Mouse (Mus musculus) kidney, postnatal 0 days (tissue): ENCODE results near the gene Efcc1. TPM values are rescaled to one million over a fixed set of nuclear protein-coding genes. Genes with fewer than 3 reads are reported as not detected.

Source experiments
- ATAC-seq: fragments of 200-750 bp; cut with Nextera tagmentation; replicated peaks from 2 replicates; pipeline ENCODE4 v1.8.0; 2017; ENCODE audit warnings: low read depth, moderate number of reproducible peaks, moderate TSS enrichment, moderate library complexity; ENCODE audit not compliant: low FRiP score
- DNase-seq: peaks from one replicate; pipeline ENCODE4 v3.0.0-alpha.2; 2016; ENCODE audit warnings: low spot score
- H3K27ac ChIP-seq: fragments of 300-500 bp; sonication (generic); 2 replicates; pipeline ENCODE4 v1.5.1; 2014; ENCODE audit warnings: mild to moderate bottlenecking
- H3K27me3 ChIP-seq: fragments of 300-500 bp; sonication (generic); 2 replicates; pipeline ENCODE4 v1.6.1; 2014; ENCODE audit warnings: low read length, mixed read lengths; ENCODE audit not compliant: insufficient read depth
- H3K36me3 ChIP-seq: fragments of 300-500 bp; sonication (generic); 2 replicates; pipeline ENCODE4 v1.6.1; 2014; ENCODE audit warnings: low read length, mixed read lengths; ENCODE audit not compliant: insufficient read depth
- H3K4me1 ChIP-seq: fragments of 300-500 bp; sonication (generic); replicated peaks from 2 replicates; pipeline ENCODE4 v1.6.1; 2014; ENCODE audit warnings: antibody characterized with exemption, low read length, mixed read lengths; ENCODE audit not compliant: insufficient read depth
- H3K4me2 ChIP-seq: fragments of 300-500 bp; sonication (generic); 2 replicates; pipeline ENCODE4 v1.6.1; 2014; ENCODE audit warnings: mild to moderate bottlenecking, low read length, moderate library complexity, mixed read lengths
- H3K4me3 ChIP-seq: fragments of 300-500 bp; sonication (generic); replicated peaks from 2 replicates; pipeline ENCODE4 v1.5.1; 2014; ENCODE audit warnings: low read depth, low read length
- H3K9ac ChIP-seq: fragments of 300-500 bp; sonication (generic); 2 replicates; pipeline ENCODE4 v1.6.1; 2014; ENCODE audit warnings: low read depth, low read length
- H3K9me3 ChIP-seq: fragments of 300-500 bp; sonication (generic); replicated peaks from 2 replicates; pipeline ENCODE4 v1.6.1; 2016; ENCODE audit warnings: low read length, inconsistent platforms, mixed read lengths
- CTCF ChIP-seq: IDR thresholded peaks from 2 replicates; pipeline ENCODE4 v1.5.1; 2016; ENCODE audit warnings: antibody characterized with exemption, low read depth, mild to moderate bottlenecking, moderate library complexity
- WGBS: fragments of 180-500 bp; shearing (Covaris S2); extraction: QIAGEN DNeasy Blood & Tissue Kit; methylation state at CpG from one replicate; pipeline ENCODE4 v1.1.7; 2014; 5-methylcytosine and 5-hydroxymethylcytosine counted together
- polyA plus RNA-seq: library from polyadenylated mRNA; unstranded; fragments of >200 nt; fragmentation: Nextera tagmentation; extraction: Ambion mirVana; gene quantifications from 2 replicates; pipeline ENCODE4 v1.2.1, GENCODE M21; 2015

The Efcc1 gene
- polyA plus RNA-seq, 1 experiment from 2014 or later, result 2.0 TPM

DNA sequence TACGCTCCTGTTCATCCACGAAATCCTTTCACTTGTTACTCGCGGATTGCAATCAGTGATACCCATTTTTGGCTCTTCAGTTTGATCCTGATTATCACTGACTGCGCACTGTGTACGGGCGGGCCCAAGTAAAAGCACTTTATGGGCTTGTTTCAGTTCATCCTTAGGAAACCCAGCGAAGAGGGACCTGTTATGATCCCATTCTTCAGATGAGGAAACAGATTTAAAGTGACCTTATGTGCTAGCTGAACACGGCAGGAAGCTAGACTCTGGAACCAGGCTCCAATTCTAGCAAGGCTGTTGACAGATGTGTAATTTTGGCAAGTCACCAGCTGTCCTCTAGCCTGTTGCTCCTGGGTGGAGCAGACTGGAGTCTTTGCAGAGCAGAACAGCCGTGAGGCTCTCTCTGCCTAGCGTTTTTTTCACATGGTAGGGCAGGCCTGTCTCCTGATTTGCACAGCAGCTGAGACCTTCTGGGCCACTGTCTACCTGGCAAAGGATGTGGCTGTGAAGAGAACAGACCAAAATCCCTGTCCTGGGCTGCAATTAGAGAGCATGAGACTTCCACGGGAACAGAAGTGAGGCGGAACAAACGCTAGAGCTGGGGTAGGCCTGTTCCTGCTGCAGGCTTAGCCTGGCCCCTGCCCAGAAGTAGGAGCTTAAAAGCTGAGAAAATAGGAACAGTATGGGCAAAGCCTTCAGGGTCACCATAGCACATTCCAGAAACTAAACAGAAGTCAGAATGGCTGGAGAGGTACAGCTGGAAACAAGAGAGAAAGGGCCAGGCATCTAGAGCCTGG is 2.7 kb downstream of the Efcc1 start:
- no peaks in the 10 kb centered on the region for H3K36me3 ChIP-seq
- no peak for ATAC-seq
- H3K4me3 ChIP-seq, result peak overlapping the region; percentile 37; the same call in 1 of the 2 replicates
- WGBS, result 31% methylated on average over 14 of the region's 14 CpGs
- peaks cover 27% of the 10 kb centered on the region for H3K27me3 ChIP-seq
- peak overlapping the region; percentile 51; the same call in 1 of the 2 replicates for H3K27ac ChIP-seq
- no peaks in the 10 kb centered on the region for H3K9me3 ChIP-seq
- peak; percentile 63 for DNase-seq
- H3K4me2 ChIP-seq, result peak overlapping the region; percentile 98
- H3K4me1 ChIP-seq, result peaks cover 9% of the 10 kb centered on the region
- no peak for TF ChIP-seq CTCF
- H3K9ac ChIP-seq, result no peak overlapping the region

- H3K4me3 ChIP-seq, result no peak overlapping the region
- TF ChIP-seq CTCF, result no peak
- 44% methylated on average over 5 of the region's 5 CpGs for WGBS
- ATAC-seq (0 out of 2 replicates have a peak, but pooled peaks have one; percentile 8), DNase-seq (peak; percentile 83)
- peaks cover 27% of the 10 kb centered on the region for H3K27me3 ChIP-seq
- H3K9ac ChIP-seq, result no peak overlapping the region
- peaks cover 9% of the 10 kb centered on the region for H3K4me1 ChIP-seq
- H3K27ac ChIP-seq, result no peak overlapping the region
- no peaks in the 10 kb centered on the region for H3K36me3 ChIP-seq
- no peak overlapping the region for H3K4me2 ChIP-seq
- no peaks in the 10 kb centered on the region for H3K9me3 ChIP-seq
Observed at GRCm38 (mm10) chr6:87734136-87734535, 3.5 kb downstream of the Efcc1 start.

GRCm38 (mm10) chr6:87736923-87737322 is 6.3 kb downstream of the Efcc1 start:
- Histone ChIP-seq H3K36me3 (no peaks in the 10 kb centered on the region), H3K27ac (no peak overlapping the region), H3K27me3 (peaks cover 11% of the 10 kb centered on the region; the same call in 1 of the 2 replicates), H3K4me1 (peaks cover 9% of the 10 kb centered on the region), H3K4me2 (no peak overlapping the region), H3K4me3 (no peak overlapping the region), H3K9me3 (no peaks in the 10 kb centered on the region), H3K9ac (no peak overlapping the region)
- WGBS, result 74% methylated on average over 4 of the region's 4 CpGs
- ATAC-seq (no peak), DNase-seq (no peak)
- TF ChIP-seq CTCF, result no peak

DNA sequence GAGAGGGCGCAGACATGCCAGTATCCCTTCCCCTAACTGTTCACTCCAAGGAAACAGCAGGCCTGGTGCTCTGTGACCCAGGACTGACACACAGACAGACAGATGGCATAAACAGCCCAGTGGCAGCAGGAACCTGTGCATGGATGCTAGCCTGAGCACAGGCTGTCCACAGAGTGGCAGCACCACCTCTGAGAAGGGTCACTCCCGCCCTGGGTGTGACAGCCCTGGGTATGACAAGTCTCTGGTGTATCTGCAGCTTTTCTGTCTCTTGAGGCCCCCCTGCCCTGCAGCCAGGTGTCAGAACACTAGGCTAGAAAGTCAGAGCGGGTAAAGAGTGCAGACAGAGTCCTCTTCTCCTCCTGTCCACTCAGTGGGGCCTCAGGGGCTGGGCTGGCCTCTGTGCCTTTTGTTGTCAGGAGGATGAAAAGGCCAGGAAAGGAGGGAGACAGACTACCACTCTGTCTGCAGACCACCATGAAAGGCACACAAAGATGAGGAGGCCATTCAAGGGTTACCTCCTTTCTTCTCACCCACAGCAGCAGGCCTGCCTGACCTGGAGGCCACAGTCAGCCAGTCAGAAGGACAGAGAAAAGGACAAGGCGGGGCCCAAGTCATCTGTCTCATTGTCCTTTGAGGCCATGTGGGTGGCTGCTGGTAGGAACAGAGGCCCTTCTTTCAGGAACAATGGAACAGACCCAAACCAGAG is 7.4 kb downstream of the Efcc1 start:
- H3K27me3 ChIP-seq, result 0 out of 2 replicates have a peak, but pooled peaks cover 3% of the 10 kb centered on the region
- H3K27ac ChIP-seq, result no peak overlapping the region
- DNase-seq, result no peak
- H3K9me3 ChIP-seq, result no peaks in the 10 kb centered on the region
- H3K4me3 ChIP-seq, result no peak overlapping the region
- H3K4me2 ChIP-seq, result no peak overlapping the region
- WGBS, result 70% methylated on average over 4 of the region's 4 CpGs
- no peaks in the 10 kb centered on the region for H3K36me3 ChIP-seq
- no peak for ATAC-seq
- no peak overlapping the region for H3K9ac ChIP-seq
- H3K4me1 ChIP-seq, result no peaks in the 10 kb centered on the region; the same call in 1 of the 2 replicates
- TF ChIP-seq CTCF, result peak; percentile 45; the same call in 1 of the 2 replicates

DNA sequence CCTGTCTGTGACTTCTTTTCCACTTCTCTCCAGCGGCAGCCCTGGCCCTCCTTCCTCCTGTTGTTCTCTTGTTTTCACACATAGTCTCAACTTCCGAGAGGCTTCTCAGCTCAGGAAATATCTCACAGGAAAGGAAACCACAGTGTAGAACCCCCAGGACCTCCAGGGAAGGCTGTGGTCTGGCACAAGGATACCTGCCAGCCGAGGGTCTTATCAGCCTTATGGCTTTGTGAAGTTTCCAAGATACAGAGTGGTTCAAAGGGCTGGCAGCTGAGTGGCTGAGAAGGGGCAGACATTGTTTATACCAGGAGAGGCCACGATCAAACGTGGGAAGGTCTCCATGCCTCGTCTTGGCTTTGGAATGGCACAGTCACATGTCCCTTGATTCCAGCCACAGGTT is 9.2 kb downstream of the Efcc1 start:
- TF ChIP-seq CTCF, result no peak
- Histone ChIP-seq H3K36me3 (no peaks in the 10 kb centered on the region), H3K9me3 (no peaks in the 10 kb centered on the region), H3K9ac (no peak overlapping the region), H3K4me1 (no peaks in the 10 kb centered on the region), H3K4me2 (no peak overlapping the region), H3K27me3 (no peaks in the 10 kb centered on the region), H3K4me3 (no peak overlapping the region), H3K27ac (no peak overlapping the region)
- WGBS, result 54% methylated on average over 6 of the region's 6 CpGs
- DNase-seq, result no peak
- no peak for ATAC-seq

DNA sequence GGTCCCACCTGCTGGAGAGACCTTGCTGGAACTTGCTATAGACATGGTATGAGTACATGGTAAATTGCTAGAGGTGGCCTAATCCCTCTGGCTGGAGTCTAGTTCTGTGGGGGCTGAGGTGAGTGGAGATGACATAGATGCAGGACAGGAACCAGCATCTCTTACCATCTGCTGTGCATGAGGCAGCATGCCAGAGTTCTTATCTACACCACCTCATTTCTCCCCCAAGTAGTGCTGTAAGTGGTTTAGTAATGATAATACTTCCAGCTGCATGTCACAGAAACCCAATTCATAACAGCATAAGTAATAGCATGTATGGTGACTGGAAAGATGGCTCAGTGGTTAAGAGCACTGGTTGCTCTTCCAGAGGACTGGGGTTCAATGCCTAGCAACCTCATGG is 9.8 kb downstream of the Efcc1 start:
- Histone ChIP-seq H3K27me3 (no peaks in the 10 kb centered on the region), H3K4me2 (no peak overlapping the region), H3K4me1 (no peaks in the 10 kb centered on the region), H3K9ac (no peak overlapping the region), H3K27ac (no peak overlapping the region), H3K4me3 (no peak overlapping the region), H3K36me3 (no peaks in the 10 kb centered on the region), H3K9me3 (no peaks in the 10 kb centered on the region)
- TF ChIP-seq CTCF, result no peak
- ATAC-seq (no peak), DNase-seq (no peak)
